Mouse (Mus musculus) erythroblast, embryonic 14.5 days (primary cell): ENCODE data around the gene Cntn6.

Experiments used
- GATA1 ChIP-seq: IDR thresholded peaks from 2 replicates; pipeline ENCODE4 v1.6.1; 2012; ENCODE audit warnings: low read length, inconsistent platforms, mixed read lengths
- TAL1 ChIP-seq: IDR thresholded peaks from 3 replicates; pipeline ENCODE4 v1.6.1; 2012; ENCODE audit warnings: low read length, inconsistent platforms, mixed read lengths

- no peak for TF ChIP-seq GATA1
- TF ChIP-seq TAL1 = no peak
Observed at GRCm38 (mm10) chr6:104885829-104886228, 393.2 kb downstream of the Cntn6 start.
